Mouse (Mus musculus): Measurements from ENCODE around the gene E130114P18Rik.

- TF ChIP-seq CTCF (IDR thresholded peaks at IDR 0.05; ENCODE audit: borderline replicate concordance, insufficient read depth, low read depth, low read length) (no peak), POLR2A (IDR thresholded peaks at IDR 0.05; ENCODE audit: borderline replicate concordance, insufficient read depth, low read length) (no peak)
Measured at GRCm38 (mm10) chr4:97528517-97528916, 249.4 kb downstream of the E130114P18Rik start.
